8 mouse cellular contexts compared by ENCODE assay signal in the genomic region with DNA sequence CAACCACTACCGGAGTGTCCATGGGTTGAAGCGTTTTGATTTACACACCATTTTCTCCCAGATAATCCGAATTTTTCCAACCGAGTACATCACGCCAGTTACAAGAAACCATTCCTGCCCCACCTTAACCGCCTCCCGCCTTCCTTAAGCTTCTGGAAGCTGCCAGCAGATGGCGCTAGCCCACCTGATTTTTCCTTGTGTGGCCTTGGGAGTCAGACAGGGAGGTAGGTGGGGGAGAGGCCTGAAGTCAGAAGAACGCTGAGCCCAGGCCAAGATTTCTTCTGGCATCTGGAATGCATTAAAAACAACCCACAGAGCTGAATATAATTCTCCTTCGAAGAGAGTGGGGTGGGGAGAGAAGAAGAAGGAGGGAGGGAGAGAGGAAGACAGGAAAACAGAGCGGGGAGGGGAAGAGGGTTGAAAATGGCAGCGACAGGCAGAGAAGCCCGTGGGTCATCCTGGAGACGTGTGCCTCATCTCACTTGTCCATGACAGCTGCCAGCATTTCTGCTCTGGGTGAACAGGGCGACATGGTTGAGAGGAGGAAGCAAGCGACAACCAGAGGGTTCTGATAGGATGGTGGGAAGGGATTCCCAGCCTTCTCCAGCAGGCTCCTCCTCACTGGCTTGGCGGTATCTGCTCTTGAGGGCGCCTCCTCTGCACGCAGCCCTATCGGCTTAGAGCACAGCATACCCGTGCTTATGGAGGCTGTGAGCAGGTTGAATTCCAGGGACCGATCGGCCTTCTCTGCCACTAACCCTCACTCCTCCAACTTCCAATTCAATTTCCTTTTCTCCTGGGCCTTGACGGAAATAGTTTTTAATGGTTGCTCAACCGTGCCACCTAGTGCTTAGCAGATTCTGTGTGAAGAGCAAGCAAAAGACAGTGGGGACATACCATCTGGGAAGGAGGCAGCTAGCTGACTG. TPM values are rescaled to one million over a fixed set of nuclear protein-coding genes. Genes with fewer than 3 reads are reported as not detected.
DNase-seq lines count a peak whose midpoint lies in the region; ATAC-seq and TF ChIP-seq lines count a peak whose summit lies in the region.

No protein-coding gene starts in this region.

- peak; percentile 78 for ATAC-seq in forebrain, embryonic 12.5 days (ENCODE audit: low FRiP score)
- peak; percentile 84 for ATAC-seq in heart, postnatal 0 days (ENCODE audit: insufficient read depth, low read depth)
- ATAC-seq in liver, embryonic 15.5 days (ENCODE audit: insufficient read depth) = no peak
- peak; percentile 94 for ATAC-seq in neural tube, embryonic 15.5 days (ENCODE audit: low FRiP score)

- no peaks in the 10 kb centered on the region for H3K36me3 ChIP-seq in CH12.LX (replicated peaks in 1 of 2; ENCODE audit: control insufficient read depth in 1 of 2, insufficient read depth in 1 of 2, low read length in 1 of 2)
- H3K36me3 ChIP-seq in forebrain, embryonic 12.5 days (replicated peaks) = no peaks in the 10 kb centered on the region
- no peaks in the 10 kb centered on the region for H3K36me3 ChIP-seq in heart, postnatal 0 days (replicated peaks; ENCODE audit: control insufficient read depth, insufficient read depth, low read length)
- no peaks in the 10 kb centered on the region for H3K36me3 ChIP-seq in liver, embryonic 15.5 days (replicated peaks)
- no peaks in the 10 kb centered on the region for H3K36me3 ChIP-seq in neural tube, embryonic 15.5 days
- no peaks in the 10 kb centered on the region for H3K36me3 ChIP-seq in thymus, adult 2 months (ENCODE audit: control insufficient read depth, insufficient read depth, low read length)

- H3K79me2 ChIP-seq in CH12.LX (replicated peaks; ENCODE audit: control insufficient read depth, extremely low read depth, insufficient read depth, poor library complexity, severe bottlenecking) = no peaks in the 10 kb centered on the region

- TF ChIP-seq EP300 in CH12.LX (IDR thresholded peaks at IDR 0.05; ENCODE audit: low read length) = no peak
- TF ChIP-seq EP300 in heart, postnatal 0 days (IDR thresholded peaks at IDR 0.05; ENCODE audit: low read depth) = peak; percentile 38; the same call in 1 of the 2 replicates

- H3K9ac ChIP-seq in CH12.LX (ENCODE audit: insufficient read depth, low read depth) = no peak overlapping the region
- 0 out of 2 replicates have a peak overlapping the region, but pooled peaks have one; percentile 29 for H3K9ac ChIP-seq in forebrain, embryonic 12.5 days
- H3K9ac ChIP-seq in heart, postnatal 0 days (replicated peaks; ENCODE audit: low read depth, low read length) = peak overlapping the region; percentile 46
- H3K9ac ChIP-seq in liver, embryonic 15.5 days = no peak overlapping the region
- no peak overlapping the region for H3K9ac ChIP-seq in neural tube, embryonic 15.5 days (replicated peaks)

- H3K27ac ChIP-seq in CH12.LX (ENCODE audit: insufficient read depth, low read depth) = no peak overlapping the region
- 0 out of 2 replicates have a peak overlapping the region, but pooled peaks have one; percentile 0 for H3K27ac ChIP-seq in forebrain, embryonic 12.5 days
- peak overlapping the region; percentile 89 for H3K27ac ChIP-seq in heart, postnatal 0 days (ENCODE audit: low read depth)
- no peak overlapping the region; the same call in 1 of the 2 replicates for H3K27ac ChIP-seq in liver, embryonic 15.5 days (replicated peaks)
- peak overlapping the region; percentile 77 for H3K27ac ChIP-seq in neural tube, embryonic 15.5 days (replicated peaks)
- H3K27ac ChIP-seq in thymus, adult 2 months (ENCODE audit: control insufficient read depth, insufficient read depth, low read length) = no peak overlapping the region

- TF ChIP-seq POLR2A in CH12.LX (IDR thresholded peaks at IDR 0.05; ENCODE audit: low read depth, low read length) = no peak
- TF ChIP-seq POLR2A in thymus, adult 2 months (IDR thresholded peaks at IDR 0.05; ENCODE audit: control insufficient read depth, extremely low read depth, insufficient read depth, low read length, poor library complexity) = no peak

- H3K4me1 ChIP-seq in CH12.LX (ENCODE audit: control insufficient read depth in 1 of 2, insufficient read depth in 2 of 2) = peaks cover 0 to 6% of the 10 kb centered on the region in 2 experiments; a peak in 1 of 4 replicates
- 0 out of 2 replicates have a peak, but pooled peaks cover 5% of the 10 kb centered on the region for H3K4me1 ChIP-seq in forebrain, embryonic 12.5 days
- peaks cover 9% of the 10 kb centered on the region; the same call in 1 of the 2 replicates for H3K4me1 ChIP-seq in heart, postnatal 0 days (ENCODE audit: control insufficient read depth, insufficient read depth)
- no peaks in the 10 kb centered on the region for H3K4me1 ChIP-seq in liver, embryonic 15.5 days (replicated peaks)
- H3K4me1 ChIP-seq in neural tube, embryonic 15.5 days = peaks cover 14% of the 10 kb centered on the region; the same call in 1 of the 2 replicates
- no peaks in the 10 kb centered on the region for H3K4me1 ChIP-seq in thymus, adult 2 months (replicated peaks; ENCODE audit: control insufficient read depth, insufficient read depth, low read length)

- dilution Hi-C loops in CH12.LX (cut with MboI; ENCODE audit: extremely low pct_ligation_motif_present, extremely low pct_unique_long_range_greater_than_20kb, low sequenced_read_pairs) = no loop called here

- peak; percentile 82 for DNase-seq in CH12.LX (ENCODE audit: extremely low read depth)
- peak; percentile 66 for DNase-seq in c-Kit-positive CD71-negative TER-119-negative erythroid progenitor cells, embryonic 14.5 days (ENCODE audit: low read depth)
- peak; percentile 92 for DNase-seq in heart, postnatal 0 days (ENCODE audit: low spot score)
- DNase-seq in kidney, postnatal 4 days = peak; percentile 96
- DNase-seq in thymus, adult 2 months = peak; percentile 50

- TF ChIP-seq CTCF in CH12.LX (conservative IDR thresholded peaks at IDR 0.05 in 1 of 2, IDR thresholded peaks at IDR 0.05 in 1 of 2; ENCODE audit: low read depth in 2 of 2, low read length in 2 of 2) = peak; percentile 84 to 98
- peak; percentile 99 for TF ChIP-seq CTCF in heart, postnatal 0 days (IDR thresholded peaks at IDR 0.05; ENCODE audit: low read depth)
- TF ChIP-seq CTCF in thymus, adult 2 months (IDR thresholded peaks at IDR 0.05; ENCODE audit: borderline replicate concordance, control insufficient read depth, extremely low read depth, insufficient read depth, low read length, poor library complexity) = peak; percentile 79; the same call in 1 of the 2 replicates

- no peaks in the 10 kb centered on the region for H3K27me3 ChIP-seq in CH12.LX (replicated peaks)
- no peaks in the 10 kb centered on the region for H3K27me3 ChIP-seq in forebrain, embryonic 12.5 days
- H3K27me3 ChIP-seq in heart, postnatal 0 days (ENCODE audit: control insufficient read depth, insufficient read depth, low read length) = no peaks in the 10 kb centered on the region
- no peaks in the 10 kb centered on the region for H3K27me3 ChIP-seq in liver, embryonic 15.5 days
- H3K27me3 ChIP-seq in neural tube, embryonic 15.5 days (replicated peaks) = no peaks in the 10 kb centered on the region
- H3K27me3 ChIP-seq in thymus, adult 2 months (ENCODE audit: control insufficient read depth, insufficient read depth, low read length) = no peaks in the 10 kb centered on the region; the same call in 1 of the 2 replicates

- H3K9me3 ChIP-seq in CH12.LX (replicated peaks; ENCODE audit: low read length) = peaks cover 3% of the 10 kb centered on the region
- H3K9me3 ChIP-seq in forebrain, embryonic 12.5 days = peaks cover 4% of the 10 kb centered on the region; the same call in 1 of the 2 replicates
- H3K9me3 ChIP-seq in heart, postnatal 0 days (replicated peaks; ENCODE audit: control insufficient read depth, low read length) = no peaks in the 10 kb centered on the region
- H3K9me3 ChIP-seq in liver, embryonic 15.5 days (replicated peaks) = no peaks in the 10 kb centered on the region
- H3K9me3 ChIP-seq in neural tube, embryonic 15.5 days (replicated peaks) = no peaks in the 10 kb centered on the region

- peak; percentile 93 for TF ChIP-seq RAD21 in CH12.LX (IDR thresholded peaks at IDR 0.05; ENCODE audit: low read depth, low read length)

- in situ Hi-C loops in CH12.LX (cut with MboI; ENCODE audit: low pct_ligation_motif_present, low pct_unique_long_range_greater_than_20kb, low sequenced_read_pairs) = no loop called here

- 35% methylated on average over 25 of the region's 25 CpGs for WGBS in forebrain, embryonic 12.5 days
- 19% methylated on average over 25 of the region's 25 CpGs for WGBS in heart, postnatal 0 days
- 24% methylated on average over 25 of the region's 25 CpGs for WGBS in liver, embryonic 15.5 days (ENCODE audit: insufficient replicate concordance)
- 31% methylated on average over 25 of the region's 25 CpGs for WGBS in neural tube, embryonic 15.5 days
- 42% methylated on average over 25 of the region's 25 CpGs for WGBS in thymus, adult 2 months

- no peak overlapping the region for H3K4me3 ChIP-seq in CH12.LX (replicated peaks in 1 of 3; ENCODE audit: low read depth in 2 of 3, low read length in 2 of 3, poor library complexity in 1 of 3)
- peak overlapping the region; percentile 30 for H3K4me3 ChIP-seq in forebrain, embryonic 12.5 days (replicated peaks)
- H3K4me3 ChIP-seq in heart, postnatal 0 days (ENCODE audit: low read depth, low read length) = peak overlapping the region; percentile 27
- 0 out of 2 replicates have a peak overlapping the region, but pooled peaks have one; percentile 2 for H3K4me3 ChIP-seq in liver, embryonic 15.5 days (replicated peaks)
- H3K4me3 ChIP-seq in neural tube, embryonic 15.5 days (replicated peaks) = peak overlapping the region; percentile 35
- no peak overlapping the region for H3K4me3 ChIP-seq in thymus, adult 2 months (ENCODE audit: control insufficient read depth, insufficient read depth, low read length)

- no peak overlapping the region for H3K4me2 ChIP-seq in CH12.LX (ENCODE audit: insufficient read depth, low read depth, poor library complexity, severe bottlenecking)
- H3K4me2 ChIP-seq in forebrain, embryonic 12.5 days = peak overlapping the region; percentile 49
- H3K4me2 ChIP-seq in heart, postnatal 0 days (ENCODE audit: low read depth, low read length) = peak overlapping the region; percentile 62
- peak overlapping the region; percentile 40 for H3K4me2 ChIP-seq in liver, embryonic 15.5 days
- peak overlapping the region; percentile 48 for H3K4me2 ChIP-seq in neural tube, embryonic 15.5 days

RNA-seq across cellular contexts. Expression of a gene that starts 29.7 kb away (rescaled TPM):
- not detected in 2 replicates for total RNA-seq in CH12.LX (2012; rRNA removed)
- not detected in 2 replicates for total RNA-seq in CH12.LX (2014; rRNA removed)
- polyA plus RNA-seq in CH12.LX (2012; ENCODE audit: insufficient read length, low read depth) = not detected in 2 replicates
- not detected in 2 replicates for polyA plus RNA-seq in forebrain, embryonic 12.5 days (2016; fragmentation: Nextera tagmentation; extraction: Ambion mirVana)
- total RNA-seq in heart, postnatal 0 days (2014; rRNA removed; ENCODE audit: low replicate concordance) = not detected in 2 replicates
- polyA plus RNA-seq in heart, postnatal 0 days (2015; fragmentation: Nextera tagmentation; extraction: Ambion mirVana) = 0.16 TPM in 1 of 2 replicates, not detected in the other
- polyA plus RNA-seq in liver, embryonic 15.5 days (2015; fragmentation: Nextera tagmentation; extraction: Ambion mirVana) = not detected in 2 replicates
- polyA plus RNA-seq in neural tube, embryonic 15.5 days (2015; fragmentation: Nextera tagmentation; extraction: Ambion mirVana) = not detected in 2 replicates
- polyA plus RNA-seq in thymus, adult 2 months (2012; rRNA removed) = 0.27 TPM in 1 of 2 replicates, not detected in the other

RNA-seq across cellular contexts. Expression of a gene that starts 42.1 kb away (rescaled TPM):
- total RNA-seq in CH12.LX (2012; rRNA removed) = 57.7 and 62.2 TPM in 2 replicates
- 68.7 and 71.2 TPM in 2 replicates for total RNA-seq in CH12.LX (2014; rRNA removed)
- polyA plus RNA-seq in CH12.LX (2012; ENCODE audit: insufficient read length, low read depth) = 39.6 and 40.9 TPM in 2 replicates
- polyA plus RNA-seq in forebrain, embryonic 12.5 days (2016; fragmentation: Nextera tagmentation; extraction: Ambion mirVana) = 41.3 and 42.2 TPM in 2 replicates
- 26.3 and 27.4 TPM in 2 replicates for total RNA-seq in heart, postnatal 0 days (2014; rRNA removed; ENCODE audit: low replicate concordance)
- polyA plus RNA-seq in heart, postnatal 0 days (2015; fragmentation: Nextera tagmentation; extraction: Ambion mirVana) = 39.0 and 47.0 TPM in 2 replicates
- 27.0 and 29.6 TPM in 2 replicates for polyA plus RNA-seq in liver, embryonic 15.5 days (2015; fragmentation: Nextera tagmentation; extraction: Ambion mirVana)
- 54.0 and 55.4 TPM in 2 replicates for polyA plus RNA-seq in neural tube, embryonic 15.5 days (2015; fragmentation: Nextera tagmentation; extraction: Ambion mirVana)
- 8.3 and 13.4 TPM in 2 replicates for polyA plus RNA-seq in thymus, adult 2 months (2012; rRNA removed)

Comparison
In these comparisons a context has a peak if more than half of its experiments do, and no peak if none do; other contexts are left out.
1. H3K27ac ChIP-seq: peak in forebrain, embryonic 12.5 days (single experiment), heart, postnatal 0 days (single experiment) and neural tube, embryonic 15.5 days (single experiment); none in CH12.LX (single experiment), liver, embryonic 15.5 days (single experiment) and thymus, adult 2 months (single experiment).
2. H3K4me3 ChIP-seq: peak in forebrain, embryonic 12.5 days (single experiment), heart, postnatal 0 days (single experiment), liver, embryonic 15.5 days (single experiment) and neural tube, embryonic 15.5 days (single experiment); none in CH12.LX (0 of 3) and thymus, adult 2 months (single experiment).
3. H3K9ac ChIP-seq: peak in forebrain, embryonic 12.5 days (single experiment) and heart, postnatal 0 days (single experiment); none in CH12.LX (single experiment), liver, embryonic 15.5 days (single experiment) and neural tube, embryonic 15.5 days (single experiment).
4. Peak in every context shown above with its lines, with median percentiles within 50 percentile points of each other: DNase-seq and CTCF ChIP-seq.